Mouse (Mus musculus): Measurements from ENCODE around the gene Pfdn6. TPM values are rescaled to one million over a fixed set of nuclear protein-coding genes. Genes with fewer than 3 reads are reported as not detected.
"Not testable (repeated sequence)": the region's sequence is repeated elsewhere in the genome, so short reads cannot be mapped to it uniquely, and the experiment has no call there.

Pfdn6 gene
- polyA plus RNA-seq, 1 experiment = 58.7 TPM

DNA sequence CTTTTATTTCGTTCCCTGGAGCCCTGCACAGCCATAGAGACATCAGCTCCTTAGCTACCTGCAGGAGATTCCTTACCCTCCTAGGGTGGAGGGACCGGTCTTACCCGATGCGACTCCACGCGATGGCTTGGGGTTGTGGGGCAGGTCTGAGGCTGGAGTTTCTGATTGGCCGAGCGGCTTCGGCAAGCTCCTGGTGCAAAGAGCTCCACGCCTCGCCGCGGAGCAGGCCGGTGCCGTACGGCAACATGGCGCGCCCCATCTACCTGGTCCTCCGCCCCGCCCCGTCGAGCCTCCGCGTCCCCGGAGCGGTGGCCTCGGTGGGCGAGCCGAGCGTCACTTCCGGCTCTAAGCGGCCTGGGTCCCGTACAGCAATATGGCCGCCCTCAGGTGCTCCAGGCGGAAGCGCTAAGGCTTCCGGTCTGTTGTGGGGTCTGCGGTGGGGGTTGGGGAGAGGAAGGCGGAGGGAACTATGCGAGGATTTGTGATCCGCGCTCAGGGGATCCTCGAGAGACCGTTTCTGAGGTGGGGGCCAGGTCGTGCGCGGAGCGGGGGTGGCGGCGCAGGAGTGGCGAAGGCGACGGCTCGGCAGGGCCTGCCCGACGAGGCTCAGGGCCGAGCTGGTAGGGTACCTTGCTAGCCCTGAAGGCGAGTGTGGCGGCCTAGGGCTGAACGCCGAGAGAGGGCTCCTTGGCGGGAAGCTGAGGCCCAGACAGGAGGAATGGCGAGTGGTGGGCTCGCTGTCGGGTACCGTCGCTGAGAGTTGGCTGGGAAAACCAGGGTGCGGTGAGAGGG, 30.9 kb downstream of the Pfdn6 start, which contains the start of gene Daxx:
TSS of gene Daxx (plus strand) at position 338 of the 792 bp plus-strand sequence.
- H3K36me3 ChIP-seq (ENCODE audit: control insufficient read depth, insufficient read depth, low read length) = peaks cover 10% of the 10 kb centered on the region
- peak within 1 kb of the TSS; percentile 88 for H3K27ac ChIP-seq (ENCODE audit: control insufficient read depth, insufficient read depth, low read depth, low read length)
- no peaks in the 10 kb centered on the region for H3K27me3 ChIP-seq (ENCODE audit: control insufficient read depth, insufficient read depth, low read length)
- TF ChIP-seq CTCF (IDR thresholded peaks at IDR 0.05; ENCODE audit: control insufficient read depth, insufficient read depth, insufficient replicate concordance, low read depth, low read length) = no peak
- TF ChIP-seq POLR2A (IDR thresholded peaks at IDR 0.05; ENCODE audit: control insufficient read depth, low read depth, low read length) = peak; percentile 80
- peaks cover 19% of the 10 kb centered on the region for H3K4me1 ChIP-seq (ENCODE audit: control insufficient read depth, insufficient read depth, low read length)
- H3K4me3 ChIP-seq (ENCODE audit: control insufficient read depth, low read depth, low read length) = peak within 1 kb of the TSS; percentile 85

DNA sequence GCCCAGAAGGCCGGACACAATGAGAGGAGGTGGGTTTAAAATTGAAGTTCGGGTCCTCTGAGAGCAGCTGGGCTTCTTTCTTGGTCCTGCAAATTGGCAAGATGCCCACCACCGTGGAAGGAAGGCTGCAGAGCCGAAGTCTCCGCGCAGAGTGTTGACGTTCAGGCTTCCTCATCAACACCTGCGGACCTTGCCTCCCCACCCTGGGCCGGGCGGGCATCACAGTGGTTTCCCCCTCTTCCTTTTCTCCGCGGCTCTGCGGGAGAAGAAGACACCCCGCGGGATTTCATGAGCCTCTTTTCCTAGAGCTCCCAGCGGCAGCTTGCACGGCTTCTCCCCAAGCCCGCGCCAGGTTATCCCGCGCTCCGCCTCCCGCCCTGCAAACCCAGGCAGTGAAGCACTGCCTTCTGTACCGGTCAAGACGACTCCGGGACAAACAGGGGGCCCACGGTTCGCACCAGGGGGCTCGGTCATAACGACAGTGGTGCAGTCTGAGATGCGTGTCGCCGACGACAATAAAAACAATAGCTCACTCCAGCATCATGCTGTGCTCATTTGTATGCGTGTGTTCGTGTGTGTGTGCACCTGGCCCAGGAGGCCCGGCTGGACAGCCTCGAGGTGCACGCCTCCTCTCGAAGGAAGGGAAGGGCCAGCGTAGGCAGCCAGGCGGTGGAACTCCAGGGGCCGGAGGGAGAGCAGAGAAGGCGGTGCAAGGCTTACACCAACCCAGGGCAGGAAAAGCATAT, 31.6 kb downstream of the Pfdn6 start:
- peaks cover 10% of the 10 kb centered on the region for H3K36me3 ChIP-seq (ENCODE audit: control insufficient read depth, insufficient read depth, low read length)
- H3K4me1 ChIP-seq (ENCODE audit: control insufficient read depth, insufficient read depth, low read length) = peaks cover 19% of the 10 kb centered on the region
- H3K27me3 ChIP-seq (ENCODE audit: control insufficient read depth, insufficient read depth, low read length) = no peaks in the 10 kb centered on the region
- peak overlapping the region; percentile 85 for H3K4me3 ChIP-seq (ENCODE audit: control insufficient read depth, low read depth, low read length)
- H3K27ac ChIP-seq (ENCODE audit: control insufficient read depth, insufficient read depth, low read depth, low read length) = peak overlapping the region; percentile 62
- TF ChIP-seq POLR2A (IDR thresholded peaks at IDR 0.05; ENCODE audit: control insufficient read depth, low read depth, low read length) (no peak), CTCF (IDR thresholded peaks at IDR 0.05; ENCODE audit: control insufficient read depth, insufficient read depth, insufficient replicate concordance, low read depth, low read length) (no peak)

DNA sequence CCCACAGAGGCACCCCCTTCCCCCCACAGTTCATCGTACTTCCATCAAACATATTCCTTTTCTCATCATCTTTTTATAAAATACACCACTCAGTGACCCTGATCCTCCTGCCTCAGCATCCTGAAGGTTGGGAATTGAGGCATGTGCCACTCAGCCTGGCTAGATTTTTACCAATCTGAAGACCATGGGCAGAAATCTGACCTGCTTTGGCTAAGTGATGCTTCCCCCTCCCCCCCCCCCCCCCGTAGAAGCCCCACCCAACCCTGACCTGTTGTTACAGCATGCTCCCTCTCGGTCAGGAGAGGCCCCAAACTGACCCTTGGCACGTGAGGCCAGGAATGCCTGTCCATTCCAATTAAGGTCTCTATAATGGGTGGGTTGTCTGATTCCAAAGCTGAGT, 35.3 kb downstream of the Pfdn6 start, which contains the start of gene Platr17:
TSS of gene Platr17 (plus strand) at position 301 of the 400 bp plus-strand sequence.
- peaks cover 14% of the 10 kb centered on the region for H3K4me1 ChIP-seq (ENCODE audit: control insufficient read depth, insufficient read depth, low read length)
- H3K4me3 ChIP-seq (ENCODE audit: control insufficient read depth, low read depth, low read length); H3K27ac ChIP-seq (ENCODE audit: control insufficient read depth, insufficient read depth, low read depth, low read length); H3K36me3 ChIP-seq (ENCODE audit: control insufficient read depth, insufficient read depth, low read length); H3K27me3 ChIP-seq (ENCODE audit: control insufficient read depth, insufficient read depth, low read length): not testable (repeated sequence)

DNA sequence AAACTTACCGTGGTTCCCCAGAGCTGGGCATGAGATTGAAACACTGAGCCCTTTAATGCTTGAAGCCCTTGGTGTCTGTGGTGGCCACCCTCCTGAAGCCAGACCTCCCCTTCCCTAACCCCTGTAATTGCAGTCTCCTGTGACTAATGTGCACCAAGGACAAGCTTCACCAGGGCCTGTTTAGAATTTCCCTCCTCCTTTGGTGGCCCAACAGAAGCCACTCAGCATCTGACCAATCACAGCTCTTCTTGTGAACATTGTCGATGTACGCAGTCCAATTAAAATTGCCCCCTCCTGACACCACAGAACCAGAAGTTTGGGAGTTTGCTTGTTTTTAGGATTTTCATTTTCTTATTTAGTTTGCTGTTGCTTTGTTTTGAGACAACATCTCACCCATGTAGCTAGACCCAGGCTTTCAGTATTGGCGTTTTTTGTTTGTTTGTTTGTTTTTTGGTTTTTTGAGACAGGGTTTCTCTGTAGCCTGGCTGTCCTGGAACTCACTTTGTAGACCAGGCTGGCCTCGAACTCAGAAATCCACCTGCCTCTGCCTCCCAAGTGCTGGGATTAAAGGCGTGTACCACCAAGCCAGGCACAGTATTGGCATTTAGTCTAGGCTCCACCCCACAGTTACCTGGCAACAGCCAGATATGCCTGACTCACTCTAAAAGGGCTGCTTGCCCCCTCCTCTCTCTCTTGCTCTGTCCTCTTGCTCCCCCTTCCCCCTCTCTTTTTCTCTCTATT, 36.1 kb downstream of the Pfdn6 start:
- H3K4me3 ChIP-seq (ENCODE audit: control insufficient read depth, low read depth, low read length); H3K27me3 ChIP-seq (ENCODE audit: control insufficient read depth, insufficient read depth, low read length); H3K27ac ChIP-seq (ENCODE audit: control insufficient read depth, insufficient read depth, low read depth, low read length); H3K36me3 ChIP-seq (ENCODE audit: control insufficient read depth, insufficient read depth, low read length): not testable (repeated sequence)
- H3K4me1 ChIP-seq (ENCODE audit: control insufficient read depth, insufficient read depth, low read length) = peaks cover 19% of the 10 kb centered on the region

DNA sequence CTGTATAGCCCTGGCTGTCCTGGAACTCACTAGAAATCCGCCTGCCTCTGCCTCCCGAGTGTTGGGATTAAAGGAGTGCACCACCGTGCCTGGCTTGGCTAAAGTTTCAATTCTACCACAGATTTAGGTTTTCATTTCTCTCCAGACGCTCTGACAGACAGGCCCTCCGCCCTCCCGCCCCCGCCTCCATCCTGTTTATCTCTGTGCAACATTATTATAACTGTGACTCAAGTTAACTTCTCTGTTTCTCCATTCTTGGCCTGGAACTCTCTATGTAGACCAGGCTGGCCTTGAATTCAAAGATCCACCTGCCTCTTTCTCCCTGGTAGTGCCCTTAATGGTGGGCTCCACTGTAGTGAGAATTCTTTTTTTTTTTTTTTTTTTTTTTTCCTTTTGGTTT, 37.7 kb downstream of the Pfdn6 start:
- TF ChIP-seq CTCF (IDR thresholded peaks at IDR 0.05; ENCODE audit: control insufficient read depth, insufficient read depth, insufficient replicate concordance, low read depth, low read length) (no peak), POLR2A (IDR thresholded peaks at IDR 0.05; ENCODE audit: control insufficient read depth, low read depth, low read length) (no peak)
- H3K4me3 ChIP-seq (ENCODE audit: control insufficient read depth, low read depth, low read length) = no peak overlapping the region
- no peaks in the 10 kb centered on the region for H3K36me3 ChIP-seq (ENCODE audit: control insufficient read depth, insufficient read depth, low read length)
- H3K4me1 ChIP-seq (ENCODE audit: control insufficient read depth, insufficient read depth, low read length) = peaks cover 14% of the 10 kb centered on the region
- no peak overlapping the region for H3K27ac ChIP-seq (ENCODE audit: control insufficient read depth, insufficient read depth, low read depth, low read length)
- H3K27me3 ChIP-seq (ENCODE audit: control insufficient read depth, insufficient read depth, low read length) = no peaks in the 10 kb centered on the region

DNA sequence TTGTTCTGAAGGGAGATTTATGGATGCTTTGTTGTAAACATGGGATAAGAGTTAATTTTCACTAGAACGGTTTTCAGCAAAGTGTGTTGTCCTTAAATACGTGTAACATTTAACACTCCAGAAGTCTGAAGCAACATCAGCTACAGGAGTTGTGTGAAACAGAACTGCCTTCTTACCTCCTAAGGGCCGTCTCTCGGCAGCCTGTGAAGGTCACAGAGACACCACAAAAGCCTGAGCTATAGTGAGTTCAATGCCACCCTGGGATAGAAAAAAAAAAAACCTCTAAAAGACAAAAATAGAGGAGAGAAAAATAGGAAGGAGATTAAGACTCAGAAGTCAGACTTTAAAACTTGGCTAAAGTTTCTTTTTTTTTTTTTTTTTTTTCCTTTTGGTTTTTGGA, 38.1 kb downstream of the Pfdn6 start:
- H3K4me1 ChIP-seq (ENCODE audit: control insufficient read depth, insufficient read depth, low read length) = peaks cover 14% of the 10 kb centered on the region
- no peak overlapping the region for H3K4me3 ChIP-seq (ENCODE audit: control insufficient read depth, low read depth, low read length)
- H3K27ac ChIP-seq (ENCODE audit: control insufficient read depth, insufficient read depth, low read depth, low read length) = no peak overlapping the region
- TF ChIP-seq POLR2A (IDR thresholded peaks at IDR 0.05; ENCODE audit: control insufficient read depth, low read depth, low read length) (no peak), CTCF (IDR thresholded peaks at IDR 0.05; ENCODE audit: control insufficient read depth, insufficient read depth, insufficient replicate concordance, low read depth, low read length) (no peak)
- no peaks in the 10 kb centered on the region for H3K36me3 ChIP-seq (ENCODE audit: control insufficient read depth, insufficient read depth, low read length)
- no peaks in the 10 kb centered on the region for H3K27me3 ChIP-seq (ENCODE audit: control insufficient read depth, insufficient read depth, low read length)

DNA sequence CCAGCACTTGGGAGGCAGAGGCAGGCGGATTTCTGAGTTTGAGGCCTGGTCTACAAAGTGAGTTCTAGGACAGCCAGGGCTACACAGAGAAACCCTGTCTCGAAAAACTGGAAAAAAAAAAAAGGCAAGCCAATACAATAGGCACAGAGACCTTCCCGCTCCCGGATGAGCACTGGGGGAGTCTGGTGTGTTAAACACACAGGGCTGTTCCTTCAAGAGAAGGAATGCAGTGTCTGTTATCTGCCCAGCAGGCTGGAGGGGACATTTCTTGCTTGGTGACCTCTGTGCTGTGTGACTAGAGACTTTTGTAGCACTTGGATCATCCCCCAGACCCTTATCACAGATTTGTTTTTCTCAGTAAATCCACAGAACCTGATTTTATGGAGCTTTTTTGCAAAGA, 38.5 kb downstream of the Pfdn6 start:
- Histone ChIP-seq H3K4me3 (ENCODE audit: control insufficient read depth, low read depth, low read length) (no peak overlapping the region), H3K36me3 (ENCODE audit: control insufficient read depth, insufficient read depth, low read length) (no peaks in the 10 kb centered on the region), H3K27me3 (ENCODE audit: control insufficient read depth, insufficient read depth, low read length) (no peaks in the 10 kb centered on the region), H3K27ac (ENCODE audit: control insufficient read depth, insufficient read depth, low read depth, low read length) (no peak overlapping the region; the same call in 1 of the 2 replicates), H3K4me1 (ENCODE audit: control insufficient read depth, insufficient read depth, low read length) (peaks cover 14% of the 10 kb centered on the region)
- TF ChIP-seq POLR2A (IDR thresholded peaks at IDR 0.05; ENCODE audit: control insufficient read depth, low read depth, low read length) (no peak), CTCF (IDR thresholded peaks at IDR 0.05; ENCODE audit: control insufficient read depth, insufficient read depth, insufficient replicate concordance, low read depth, low read length) (no peak)

All from testis, adult 2 months (tissue).